Mouse (Mus musculus) lung, embryonic 14.5 days (tissue): Measurements from ENCODE around the gene Isca2. TPM values are rescaled to one million over a fixed set of nuclear protein-coding genes. Genes with fewer than 3 reads are reported as not detected.
A peak's percentile ranks its signal among the peaks of the same experiment; 100 is the strongest.

Source experiments
- ATAC-seq: fragments of 200-750 bp; cut with Nextera tagmentation; 2 replicates; pipeline ENCODE4 v1.8.0; 2017; ENCODE audit warnings: mild to moderate bottlenecking, moderate TSS enrichment, moderate library complexity; ENCODE audit not compliant: insufficient read depth
- DNase-seq: peaks from one replicate; pipeline ENCODE4 v3.0.0-alpha.2; 2015
- H3K27ac ChIP-seq: fragments of 300-500 bp; sonication (generic); 2 replicates; pipeline ENCODE4 v1.5.1; 2014; ENCODE audit warnings: low read depth, mild to moderate bottlenecking, moderate library complexity
- H3K27me3 ChIP-seq: fragments of 300-500 bp; sonication (generic); 2 replicates; pipeline ENCODE4 v1.6.1; 2014; ENCODE audit warnings: low read length, control low read depth; ENCODE audit not compliant: insufficient read depth
- H3K36me3 ChIP-seq: fragments of 300-500 bp; sonication (generic); 2 replicates; pipeline ENCODE4 v1.6.1; 2014; ENCODE audit warnings: control low read depth; ENCODE audit not compliant: insufficient read depth
- H3K4me1 ChIP-seq: fragments of 300-500 bp; sonication (generic); 2 replicates; pipeline ENCODE4 v1.6.1; 2014; ENCODE audit warnings: antibody characterized with exemption, control low read depth; ENCODE audit not compliant: insufficient read depth
- H3K4me2 ChIP-seq: fragments of 300-500 bp; sonication (generic); 2 replicates; pipeline ENCODE4 v1.6.1; 2014; ENCODE audit warnings: mild to moderate bottlenecking
- H3K4me3 ChIP-seq: fragments of 300-500 bp; sonication (generic); 2 replicates; pipeline ENCODE4 v1.5.1; 2014; ENCODE audit warnings: low read depth, low read length
- H3K9ac ChIP-seq: fragments of 300-500 bp; sonication (generic); 2 replicates; pipeline ENCODE4 v1.6.1; 2014
- H3K9me3 ChIP-seq: fragments of 300-500 bp; sonication (generic); 2 replicates; pipeline ENCODE4 v1.6.1; 2016; ENCODE audit warnings: low read depth, low read length, control low read depth
- CTCF ChIP-seq: IDR thresholded peaks from 2 replicates; pipeline ENCODE4 v1.5.1; 2016; ENCODE audit warnings: antibody characterized with exemption, low read depth
- WGBS: fragments of 180-500 bp; shearing (Covaris S2); extraction: QIAGEN DNeasy Blood & Tissue Kit; methylation state at CpG from one replicate; pipeline ENCODE4 v1.1.7; 2014; 5-methylcytosine and 5-hydroxymethylcytosine counted together
- polyA plus RNA-seq: library from polyadenylated mRNA; unstranded; fragments of >200 nt; fragmentation: Nextera tagmentation; extraction: Ambion mirVana; gene quantifications from 2 replicates; pipeline ENCODE4 v1.2.1, GENCODE M21; 2014

Isca2 gene
- 126 and 131 TPM in 2 replicates for polyA plus RNA-seq

- Histone ChIP-seq H3K27ac (peak within 1 kb of the TSS; percentile 97), H3K9ac (peak within 1 kb of the TSS; percentile 83), H3K4me3 (peak within 1 kb of the TSS; percentile 66), H3K9me3 (no peaks in the 10 kb centered on the region), H3K27me3 (no peaks in the 10 kb centered on the region), H3K4me2 (peak within 1 kb of the TSS; percentile 77), H3K36me3 (peaks cover 26% of the 10 kb centered on the region; the same call in 1 of the 2 replicates), H3K4me1 (peaks cover 19% of the 10 kb centered on the region; the same call in 1 of the 2 replicates)
- WGBS, result under 1% methylated on average over 50 of the region's 50 CpGs
- ATAC-seq, result peak; percentile 99
- DNase-seq, result peak; percentile 99
- TF ChIP-seq CTCF, result peak; percentile 13; the same call in 1 of the 2 replicates
Observed at GRCm38 (mm10) chr12:84772726-84773441, at the start of gene Isca2, which contains the start of gene Npc2. Gene Isca2, plus strand, starts transcription at chr12:84773251. Gene Npc2, minus strand, starts transcription at chr12:84773152.

DNA sequence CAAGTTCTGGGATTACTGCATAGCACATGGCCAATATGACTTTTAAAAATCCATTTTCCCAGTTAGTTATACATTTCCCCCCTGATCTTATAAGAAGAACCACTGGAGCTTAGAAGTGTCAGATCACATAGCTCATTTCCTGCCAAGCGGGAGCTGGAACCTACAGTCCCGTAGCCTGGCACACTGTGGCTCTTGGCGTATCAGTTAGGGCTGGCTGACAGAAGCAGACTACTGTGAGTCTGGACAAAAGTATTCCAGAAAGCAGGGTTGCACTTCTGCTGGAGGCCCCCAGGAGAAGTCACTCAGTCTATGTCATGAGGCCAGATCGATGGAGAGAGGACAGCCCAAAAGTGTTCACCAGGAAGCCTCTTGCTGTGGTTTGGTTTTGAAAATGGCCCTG is 46.7 kb upstream of the Isca2 start:
- TF ChIP-seq CTCF, result no peak
- Histone ChIP-seq H3K36me3 (no peaks in the 10 kb centered on the region), H3K27ac (no peak overlapping the region), H3K4me1 (no peaks in the 10 kb centered on the region), H3K27me3 (no peaks in the 10 kb centered on the region), H3K9ac (no peak overlapping the region), H3K9me3 (no peaks in the 10 kb centered on the region), H3K4me2 (no peak overlapping the region), H3K4me3 (no peak overlapping the region)
- ATAC-seq (no peak), DNase-seq (no peak)
- 74% methylated on average over 4 of the region's 4 CpGs for WGBS

DNA sequence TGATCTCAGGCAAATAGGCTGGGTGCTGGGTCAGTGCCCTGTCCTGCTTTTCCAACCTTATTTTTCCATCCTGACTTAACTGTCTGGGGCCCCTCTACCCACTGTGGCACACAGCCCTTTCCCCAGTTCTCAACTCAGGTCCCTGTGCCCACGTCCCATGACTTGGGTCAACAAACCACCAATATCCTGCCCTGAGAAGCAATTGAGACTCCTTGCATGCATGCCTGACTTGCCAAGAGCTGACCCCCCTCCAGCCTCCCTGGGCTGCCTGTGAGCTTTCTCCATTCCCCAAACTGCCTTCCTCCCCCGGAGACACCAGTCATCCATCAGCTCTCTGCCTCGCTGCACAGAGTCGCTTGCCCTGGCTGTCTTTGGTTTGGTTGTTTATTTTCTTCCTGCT is 46.1 kb upstream of the Isca2 start:
- H3K4me2 ChIP-seq, result no peak overlapping the region

DNA sequence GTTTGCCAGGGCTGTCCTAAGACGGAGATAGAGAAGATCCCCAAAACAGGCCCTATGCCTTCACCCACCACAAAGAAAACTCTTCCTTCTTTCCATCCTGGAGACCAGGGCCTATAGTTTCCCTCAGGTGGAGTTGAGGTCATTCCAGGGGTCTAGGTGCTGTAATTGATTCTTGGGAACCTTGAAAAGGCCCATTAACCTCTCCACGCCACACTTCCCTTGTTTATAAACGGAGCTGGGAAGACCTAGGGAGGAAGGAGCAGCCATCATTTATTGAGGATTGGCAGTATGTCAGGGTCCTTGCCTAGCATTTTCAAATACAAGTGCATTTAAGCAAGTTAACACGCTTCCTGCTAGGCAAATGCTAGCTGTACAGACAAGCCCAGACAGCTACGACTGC is 45.6 kb upstream of the Isca2 start:
- Histone ChIP-seq H3K9ac (no peak overlapping the region), H3K9me3 (no peaks in the 10 kb centered on the region), H3K27me3 (no peaks in the 10 kb centered on the region), H3K4me3 (no peak overlapping the region), H3K4me2 (no peak overlapping the region), H3K27ac (no peak overlapping the region), H3K4me1 (no peaks in the 10 kb centered on the region), H3K36me3 (no peaks in the 10 kb centered on the region)
- ATAC-seq, result no peak
- WGBS, result 33% methylated on average over 5 of the region's 5 CpGs
- no peak for TF ChIP-seq CTCF
- no peak for DNase-seq

More for the DNA sequence above, 46.1 kb upstream of the Isca2 start:
- TF ChIP-seq CTCF, result no peak
- Histone ChIP-seq H3K36me3 (no peaks in the 10 kb centered on the region), H3K27ac (no peak overlapping the region), H3K9ac (no peak overlapping the region), H3K4me3 (no peak overlapping the region), H3K9me3 (no peaks in the 10 kb centered on the region), H3K27me3 (no peaks in the 10 kb centered on the region), H3K4me1 (no peaks in the 10 kb centered on the region)
- ATAC-seq, result no peak
- WGBS, result 15% methylated on average over 4 of the region's 4 CpGs
- no peak for DNase-seq

DNA sequence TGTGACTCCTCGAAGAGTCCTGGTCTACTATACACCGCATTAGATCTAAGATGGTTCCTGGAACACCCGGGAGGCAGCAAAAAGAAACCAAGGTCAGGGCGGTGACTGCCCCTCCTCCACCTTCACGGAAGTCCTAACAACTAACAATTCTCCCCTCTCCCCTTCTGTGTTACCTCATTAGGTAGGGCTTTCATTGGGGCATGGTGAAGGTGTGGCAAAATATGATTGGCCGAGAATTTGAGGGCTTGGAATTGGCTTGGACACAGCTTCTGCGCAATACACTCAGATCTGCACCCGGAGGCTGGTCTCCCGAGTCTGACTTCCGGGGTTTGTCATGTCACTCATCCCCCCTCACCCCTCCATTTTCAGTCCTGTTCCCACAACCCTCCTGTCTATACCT is 44.6 kb upstream of the Isca2 start:
- Histone ChIP-seq H3K9ac (no peak overlapping the region), H3K27me3 (no peaks in the 10 kb centered on the region), H3K9me3 (no peaks in the 10 kb centered on the region), H3K4me1 (no peaks in the 10 kb centered on the region), H3K4me3 (no peak overlapping the region), H3K4me2 (no peak overlapping the region), H3K36me3 (no peaks in the 10 kb centered on the region), H3K27ac (no peak overlapping the region)
- no peak for TF ChIP-seq CTCF
- ATAC-seq, result no peak
- 91% methylated on average over 10 of the region's 10 CpGs for WGBS
- DNase-seq, result no peak

- Histone ChIP-seq H3K27ac (no peak overlapping the region), H3K4me1 (no peaks in the 10 kb centered on the region), H3K4me3 (no peak overlapping the region), H3K9ac (no peak overlapping the region), H3K36me3 (no peaks in the 10 kb centered on the region), H3K9me3 (no peaks in the 10 kb centered on the region), H3K27me3 (no peaks in the 10 kb centered on the region), H3K4me2 (no peak overlapping the region)
- ATAC-seq, result no peak
- TF ChIP-seq CTCF, result no peak
- no peak for DNase-seq
- WGBS, result 70% methylated on average over 13 of the region's 13 CpGs
Observed at GRCm38 (mm10) chr12:84733366-84733765, 39.7 kb upstream of the Isca2 start.

DNA sequence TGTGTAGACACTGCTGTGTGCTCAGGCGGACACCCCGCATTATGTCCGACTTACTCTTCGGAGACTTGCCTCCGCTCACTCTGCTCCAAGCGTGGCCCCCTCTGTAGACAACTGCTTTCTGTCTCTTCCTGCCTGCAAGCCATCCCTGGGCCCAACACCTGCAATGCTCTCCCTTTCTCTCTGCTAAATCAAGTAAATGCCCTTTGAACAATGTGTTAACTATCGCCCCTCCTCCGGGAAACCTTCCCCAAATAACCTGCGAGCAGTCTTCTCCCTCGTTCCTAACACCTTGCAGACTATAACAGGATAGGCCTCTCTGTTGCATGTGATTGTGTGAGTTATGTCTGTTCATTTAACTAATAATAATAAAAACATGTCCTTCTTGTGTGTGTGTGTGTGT is 29.6 kb upstream of the Isca2 start:
- Histone ChIP-seq H3K27ac (no peak overlapping the region), H3K9ac (no peak overlapping the region), H3K4me2 (no peak overlapping the region), H3K4me3 (no peak overlapping the region), H3K27me3 (no peaks in the 10 kb centered on the region), H3K9me3 (no peaks in the 10 kb centered on the region), H3K4me1 (no peaks in the 10 kb centered on the region), H3K36me3 (no peaks in the 10 kb centered on the region)
- no peak for TF ChIP-seq CTCF
- no peak for DNase-seq
- WGBS, result 84% methylated on average over 10 of the region's 10 CpGs
- ATAC-seq, result no peak
